Mouse (Mus musculus) kidney, postnatal 36 days (tissue): Measurements from ENCODE around the gene Mcoln1.
A peak's percentile ranks its signal among the peaks of the same experiment; 100 is the strongest.

Source experiments
- DNase-seq, 2 experiments: peaks; one replicate each; pipeline ENCODE4 v3.0.0; 2021 to 2022; ENCODE audit warnings: mixed read lengths in 2 of 2

Mcoln1 gene

GRCm38 (mm10) chr8:3499751-3500150, 506 bp upstream of the Mcoln1 start:
- no peak for DNase-seq

GRCm38 (mm10) chr8:3502217-3502616, 2.0 kb downstream of the Mcoln1 start:
- no peak for DNase-seq

- DNase-seq, result peak; percentile 43 to 48
These were observed 7.9 kb downstream of the Mcoln1 start for GRCm38 (mm10) chr8:3507979-3508754.

GRCm38 (mm10) chr8:3514681-3515247, 14.5 kb downstream of the Mcoln1 start:
- peak in 1 of 2 experiments; percentile 32 for DNase-seq

GRCm38 (mm10) chr8:3515260-3515671, 15.0 kb downstream of the Mcoln1 start, which contains the start of gene Pnpla6:
Gene Pnpla6, plus strand, starts transcription at chr8:3515384.
- peak; percentile 95 to 96 for DNase-seq

- DNase-seq, result peak; percentile 59 to 74
These were observed 15.6 kb downstream of the Mcoln1 start for GRCm38 (mm10) chr8:3515771-3516417.

GRCm38 (mm10) chr8:3516450-3517116, 16.3 kb downstream of the Mcoln1 start:
- DNase-seq, result peak; percentile 97 to 98

- peak in 1 of 2 experiments; percentile 41 for DNase-seq
These were observed 16.8 kb downstream of the Mcoln1 start for GRCm38 (mm10) chr8:3517117-3517495.

- DNase-seq, result no peak
These were observed 21.9 kb downstream of the Mcoln1 start for GRCm38 (mm10) chr8:3522007-3522697.

- DNase-seq, result no peak
These were observed 30.6 kb downstream of the Mcoln1 start for GRCm38 (mm10) chr8:3530816-3531215.

GRCm38 (mm10) chr8:3531936-3532335, 31.7 kb downstream of the Mcoln1 start:
- DNase-seq, result no peak

GRCm38 (mm10) chr8:3536053-3536841, 36.0 kb downstream of the Mcoln1 start:
- DNase-seq, result peak in 1 of 2 experiments; percentile 29

- DNase-seq, result no peak
These were observed 36.7 kb downstream of the Mcoln1 start for GRCm38 (mm10) chr8:3536940-3537339.

- DNase-seq, result no peak
These were observed 37.4 kb downstream of the Mcoln1 start for GRCm38 (mm10) chr8:3537666-3538065.

GRCm38 (mm10) chr8:3539146-3539545, 38.9 kb downstream of the Mcoln1 start:
- DNase-seq, result no peak

- DNase-seq, result no peak
These were observed 39.8 kb downstream of the Mcoln1 start for GRCm38 (mm10) chr8:3540076-3540475.

- DNase-seq, result no peak
These were observed 46.3 kb downstream of the Mcoln1 start for GRCm38 (mm10) chr8:3546511-3546910.

- no peak for DNase-seq
These were observed 52.0 kb downstream of the Mcoln1 start for GRCm38 (mm10) chr8:3552240-3552639.

- DNase-seq, result no peak
These were observed 55.9 kb downstream of the Mcoln1 start for GRCm38 (mm10) chr8:3556114-3556513.
